Mouse (Mus musculus): ENCODE data around the gene Rasal2.

- TF ChIP-seq CTCF (IDR thresholded peaks at IDR 0.05; ENCODE audit: low read depth) = no peak
- 0 out of 2 replicates have a peak, but pooled peaks have one; percentile 12 for TF ChIP-seq EP300 (IDR thresholded peaks at IDR 0.05; ENCODE audit: low read depth)
Observed at GRCm38 (mm10) chr1:157290173-157290572, 122.2 kb downstream of the Rasal2 start.
